Mouse (Mus musculus): ENCODE data around the gene Rbm18. TPM values are rescaled to one million over a fixed set of nuclear protein-coding genes. Genes with fewer than 3 reads are reported as not detected.

Rbm18 gene
- polyA plus RNA-seq, 1 experiment from 2014 or later: 66.1 TPM

DNA sequence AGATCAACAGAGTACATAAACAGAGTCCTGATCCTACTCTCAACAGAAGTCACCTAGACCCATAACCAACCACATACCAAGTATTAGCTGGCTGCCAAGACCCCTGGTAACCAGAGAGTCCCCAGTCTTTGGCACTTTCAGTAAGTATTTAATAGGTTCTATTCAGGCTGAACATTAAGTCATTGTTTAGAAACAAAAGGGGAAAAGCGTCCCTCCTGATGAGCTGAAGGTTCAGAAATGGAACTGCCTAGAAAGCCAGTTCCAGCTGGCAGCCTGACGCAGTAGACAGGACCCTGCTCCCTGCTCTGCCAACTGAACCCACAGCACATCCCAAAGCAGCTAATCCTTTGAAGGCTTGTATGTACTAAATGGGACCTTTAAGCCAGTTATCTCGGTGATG is 47.4 kb downstream of the Rbm18 start:
- Histone ChIP-seq H3K27me3 (ENCODE audit: control insufficient read depth, insufficient read depth, low read length) (peaks cover 67% of the 10 kb centered on the region), H3K4me1 (ENCODE audit: control insufficient read depth, insufficient read depth, low read length) (peaks cover 14% of the 10 kb centered on the region), H3K4me3 (ENCODE audit: low read length) (no peak overlapping the region), H3K4me2 (ENCODE audit: low read depth, low read length) (no peak overlapping the region), H3K36me3 (ENCODE audit: control insufficient read depth, insufficient read depth) (no peaks in the 10 kb centered on the region), H3K9me3 (replicated peaks; ENCODE audit: control insufficient read depth, low read length) (no peaks in the 10 kb centered on the region), H3K27ac (ENCODE audit: low read length) (no peak overlapping the region), H3K9ac (ENCODE audit: low read length) (no peak overlapping the region)
- 56% methylated on average over 3 of the region's 3 CpGs for WGBS
- ATAC-seq (replicated peaks; ENCODE audit: extremely low read depth, insufficient read depth, low FRiP score): no peak

DNA sequence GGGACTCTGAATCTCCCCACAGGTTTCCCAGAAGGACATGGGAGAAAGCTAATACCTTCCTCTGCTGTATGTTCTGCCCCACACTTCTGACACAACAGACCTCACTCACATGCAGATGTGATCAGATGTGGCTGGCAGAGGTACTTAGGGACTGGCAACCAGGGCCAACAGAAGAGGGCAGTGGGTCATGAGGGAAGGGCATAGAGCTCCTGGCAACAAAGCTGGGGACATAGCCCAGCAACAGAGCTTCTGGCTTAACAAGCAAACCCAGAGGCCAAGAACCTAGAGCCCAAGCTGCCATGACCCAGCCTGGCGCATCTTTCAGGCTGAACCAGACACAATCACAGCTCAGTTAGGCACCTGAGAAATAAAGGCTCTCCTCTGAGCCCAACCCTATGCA is 51.5 kb downstream of the Rbm18 start:
- no peak overlapping the region for H3K4me3 ChIP-seq (ENCODE audit: low read length)
- H3K9me3 ChIP-seq (replicated peaks; ENCODE audit: control insufficient read depth, low read length): no peaks in the 10 kb centered on the region
- H3K4me1 ChIP-seq (ENCODE audit: control insufficient read depth, insufficient read depth, low read length): no peaks in the 10 kb centered on the region
- no peak for ATAC-seq (replicated peaks; ENCODE audit: extremely low read depth, insufficient read depth, low FRiP score)
- 80% methylated on average over 1 of the region's 1 CpGs for WGBS
- H3K27ac ChIP-seq (ENCODE audit: low read length): no peak overlapping the region
- no peak overlapping the region for H3K9ac ChIP-seq (ENCODE audit: low read length)
- H3K4me2 ChIP-seq (ENCODE audit: low read depth, low read length): no peak overlapping the region
- H3K36me3 ChIP-seq (ENCODE audit: control insufficient read depth, insufficient read depth): no peaks in the 10 kb centered on the region
- peaks cover 34% of the 10 kb centered on the region for H3K27me3 ChIP-seq (ENCODE audit: control insufficient read depth, insufficient read depth, low read length)

DNA sequence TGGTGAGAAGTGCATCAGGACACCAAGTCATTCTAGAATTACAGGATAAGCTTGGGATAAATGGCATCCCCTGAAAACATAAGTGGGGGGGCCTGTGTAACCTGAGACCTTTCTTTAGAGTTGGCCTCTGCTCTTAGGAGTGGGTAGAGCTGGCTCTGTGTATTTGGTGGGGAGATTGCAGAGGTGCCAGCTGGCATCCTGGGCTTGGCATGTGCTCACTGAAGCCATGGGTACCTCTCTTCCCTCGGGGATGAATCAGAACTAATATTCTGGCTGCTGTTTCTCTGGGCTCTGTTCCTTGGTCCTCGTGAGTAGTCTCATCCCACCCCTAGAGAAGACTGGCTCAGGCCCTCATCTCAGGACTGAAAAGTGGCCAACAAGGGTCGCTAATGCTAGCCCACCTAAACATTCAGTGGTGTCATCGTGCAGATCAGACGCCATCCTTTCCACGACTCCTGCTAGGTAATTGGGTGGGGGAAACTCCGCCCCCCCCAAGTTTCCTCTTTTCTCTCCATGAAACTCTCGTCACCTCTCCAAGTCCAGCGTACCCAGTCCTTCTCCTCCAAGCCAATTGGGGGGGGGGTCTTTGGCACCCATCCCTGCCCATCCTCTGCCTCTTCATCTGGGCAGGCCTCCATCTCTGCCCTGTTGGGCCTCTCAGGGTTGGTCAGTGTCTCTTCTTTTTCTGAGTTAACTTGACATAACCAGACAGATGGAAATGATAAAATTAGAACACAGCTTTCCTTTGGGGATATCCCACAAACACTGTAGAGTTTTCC is 53.6 kb downstream of the Rbm18 start:
- H3K9ac ChIP-seq (ENCODE audit: low read length): no peak overlapping the region
- no peak overlapping the region for H3K4me2 ChIP-seq (ENCODE audit: low read depth, low read length)
- H3K27me3 ChIP-seq (ENCODE audit: control insufficient read depth, insufficient read depth, low read length): peaks cover 25% of the 10 kb centered on the region
- H3K27ac ChIP-seq (ENCODE audit: low read length): no peak overlapping the region
- ATAC-seq (replicated peaks; ENCODE audit: extremely low read depth, insufficient read depth, low FRiP score): no peak
- H3K4me1 ChIP-seq (ENCODE audit: control insufficient read depth, insufficient read depth, low read length): no peaks in the 10 kb centered on the region
- no peak overlapping the region for H3K4me3 ChIP-seq (ENCODE audit: low read length)
- WGBS: 82% methylated on average over 9 of the region's 9 CpGs
- no peaks in the 10 kb centered on the region for H3K9me3 ChIP-seq (replicated peaks; ENCODE audit: control insufficient read depth, low read length)
- no peaks in the 10 kb centered on the region for H3K36me3 ChIP-seq (ENCODE audit: control insufficient read depth, insufficient read depth)

DNA sequence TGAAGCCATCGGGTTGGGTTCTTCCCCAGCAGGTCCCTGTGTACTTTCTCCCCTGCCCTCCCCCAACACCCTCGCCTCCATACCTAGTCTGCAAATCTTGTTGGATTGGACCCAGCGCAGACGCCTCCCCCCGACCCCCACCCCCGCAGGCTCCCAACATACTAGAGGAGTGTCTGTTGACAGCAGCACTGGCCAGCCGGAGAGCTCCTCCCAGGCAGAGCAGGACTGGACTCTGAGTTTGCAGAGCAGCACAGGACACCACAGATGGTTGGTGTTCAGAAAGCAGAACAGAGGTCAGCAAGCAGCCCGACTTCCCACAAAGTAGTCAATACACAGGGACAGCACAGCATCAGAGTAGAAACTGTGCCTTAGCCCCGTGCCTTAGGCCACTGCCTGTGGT is 55.1 kb downstream of the Rbm18 start:
- WGBS: 19% methylated on average over 9 of the region's 9 CpGs

DNA sequence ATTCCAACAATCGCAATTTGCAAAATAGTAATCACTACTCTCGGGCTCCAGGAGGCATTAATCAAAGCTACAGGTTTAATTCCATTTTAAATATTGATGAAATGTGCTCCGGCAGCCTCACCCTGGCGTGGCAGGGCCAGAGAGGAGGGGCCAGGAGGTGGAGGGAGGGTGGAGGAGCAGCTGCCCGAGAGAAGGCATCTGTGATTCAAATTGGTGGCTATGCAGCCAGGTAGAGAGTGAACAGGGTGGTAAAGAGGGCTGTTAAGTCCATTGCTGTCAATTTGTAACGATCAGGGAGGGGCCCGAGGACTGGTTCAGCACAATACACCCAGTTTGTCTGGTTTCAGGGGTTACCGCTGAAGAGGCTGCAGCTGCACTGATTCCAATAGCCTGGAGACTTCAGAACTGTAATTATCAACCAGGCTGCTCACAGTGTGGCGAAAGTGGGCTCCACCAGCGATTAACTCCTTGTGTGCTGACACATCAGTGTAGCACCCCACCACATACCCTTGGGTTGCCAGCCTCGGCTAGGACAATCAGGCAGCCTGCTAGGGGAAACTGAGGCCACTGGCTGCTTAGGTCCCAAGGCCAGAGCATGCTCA is 59.3 kb downstream of the Rbm18 start:
- 31% methylated on average over 11 of the region's 11 CpGs for whole genome bisulfite sequencing
- Histone ChIP-seq H3K9ac (ENCODE audit: low read length) (no peak overlapping the region), H3K4me1 (ENCODE audit: control insufficient read depth, insufficient read depth, low read length) (no peaks in the 10 kb centered on the region), H3K27me3 (ENCODE audit: control insufficient read depth, insufficient read depth, low read length) (peaks cover 12% of the 10 kb centered on the region; the same call in 1 of the 2 replicates), H3K36me3 (ENCODE audit: control insufficient read depth, insufficient read depth) (no peaks in the 10 kb centered on the region), H3K4me2 (ENCODE audit: low read depth, low read length) (no peak overlapping the region), H3K4me3 (ENCODE audit: low read length) (no peak overlapping the region), H3K9me3 (replicated peaks; ENCODE audit: control insufficient read depth, low read length) (no peaks in the 10 kb centered on the region), H3K27ac (ENCODE audit: low read length) (no peak overlapping the region)
- ATAC-seq (replicated peaks; ENCODE audit: extremely low read depth, insufficient read depth, low FRiP score): no peak

More for the DNA sequence above, 55.1 kb downstream of the Rbm18 start:
- peaks cover 18% of the 10 kb centered on the region for H3K27me3 ChIP-seq (ENCODE audit: control insufficient read depth, insufficient read depth, low read length)
- H3K9ac ChIP-seq (ENCODE audit: low read length): no peak overlapping the region
- no peak overlapping the region for H3K27ac ChIP-seq (ENCODE audit: low read length)
- no peak overlapping the region for H3K4me2 ChIP-seq (ENCODE audit: low read depth, low read length)
- no peaks in the 10 kb centered on the region for H3K4me1 ChIP-seq (ENCODE audit: control insufficient read depth, insufficient read depth, low read length)
- H3K9me3 ChIP-seq (replicated peaks; ENCODE audit: control insufficient read depth, low read length): no peaks in the 10 kb centered on the region
- no peak overlapping the region for H3K4me3 ChIP-seq (ENCODE audit: low read length)
- no peak for ATAC-seq (replicated peaks; ENCODE audit: extremely low read depth, insufficient read depth, low FRiP score)
- H3K36me3 ChIP-seq (ENCODE audit: control insufficient read depth, insufficient read depth): no peaks in the 10 kb centered on the region

DNA sequence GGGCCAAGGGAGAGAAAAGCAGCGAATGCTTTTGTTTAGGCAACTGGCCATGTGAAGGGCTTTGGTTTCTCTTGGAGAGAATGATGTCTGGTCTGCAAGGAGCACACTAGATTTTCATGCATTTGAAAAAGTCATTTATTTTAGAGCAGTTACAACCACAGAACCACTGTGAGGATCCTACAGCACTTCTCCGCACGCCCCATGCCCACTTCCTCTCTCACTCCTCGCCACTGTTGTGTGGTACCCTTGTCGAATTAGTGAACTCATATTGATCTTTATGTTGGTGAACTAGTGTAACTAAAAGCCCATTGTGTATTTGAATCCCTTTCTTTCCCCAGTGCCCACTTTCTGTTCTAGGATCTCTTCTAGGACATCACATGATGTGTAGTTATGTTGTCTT is 61.4 kb downstream of the Rbm18 start:
- H3K9ac ChIP-seq (ENCODE audit: low read length): no peak overlapping the region
- no peaks in the 10 kb centered on the region for H3K4me1 ChIP-seq (ENCODE audit: control insufficient read depth, insufficient read depth, low read length)
- no peak for ATAC-seq (replicated peaks; ENCODE audit: extremely low read depth, insufficient read depth, low FRiP score)
- H3K4me3 ChIP-seq (ENCODE audit: low read length): no peak overlapping the region
- H3K9me3 ChIP-seq (replicated peaks; ENCODE audit: control insufficient read depth, low read length): no peaks in the 10 kb centered on the region
- H3K4me2 ChIP-seq (ENCODE audit: low read depth, low read length): no peak overlapping the region
- 76% methylated on average over 5 of the region's 5 CpGs for WGBS
- H3K36me3 ChIP-seq (ENCODE audit: control insufficient read depth, insufficient read depth): no peaks in the 10 kb centered on the region
- no peak overlapping the region for H3K27ac ChIP-seq (ENCODE audit: low read length)
- H3K27me3 ChIP-seq (ENCODE audit: control insufficient read depth, insufficient read depth, low read length): peaks cover 9% of the 10 kb centered on the region; the same call in 1 of the 2 replicates

DNA sequence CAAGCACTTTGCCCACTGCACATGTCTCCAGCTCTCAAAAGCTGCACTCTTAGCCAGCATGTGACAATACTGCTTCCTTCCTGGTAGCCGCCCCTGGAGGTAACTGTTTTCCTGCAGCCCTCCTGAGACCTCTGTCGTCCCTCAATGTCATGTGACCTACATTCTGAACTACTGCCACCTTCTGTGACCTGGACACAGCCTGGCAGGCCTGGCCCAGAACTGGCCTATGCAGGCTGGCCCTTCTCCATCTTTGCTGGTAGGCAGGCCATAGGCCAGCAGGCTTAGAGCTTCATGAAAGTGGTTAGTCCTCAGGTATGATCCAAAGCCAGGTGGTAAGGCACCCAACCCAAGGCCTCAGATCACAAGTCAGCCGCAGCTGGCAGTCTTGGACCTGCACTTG is 62.8 kb downstream of the Rbm18 start:
- Histone ChIP-seq H3K36me3 (ENCODE audit: control insufficient read depth, insufficient read depth) (no peaks in the 10 kb centered on the region), H3K27me3 (ENCODE audit: control insufficient read depth, insufficient read depth, low read length) (peaks cover 7% of the 10 kb centered on the region; the same call in 1 of the 2 replicates), H3K9ac (ENCODE audit: low read length) (no peak overlapping the region), H3K4me2 (ENCODE audit: low read depth, low read length) (no peak overlapping the region), H3K4me3 (ENCODE audit: low read length) (no peak overlapping the region), H3K4me1 (ENCODE audit: control insufficient read depth, insufficient read depth, low read length) (no peaks in the 10 kb centered on the region), H3K9me3 (replicated peaks; ENCODE audit: control insufficient read depth, low read length) (no peaks in the 10 kb centered on the region), H3K27ac (ENCODE audit: low read length) (no peak overlapping the region)
- ATAC-seq (replicated peaks; ENCODE audit: extremely low read depth, insufficient read depth, low FRiP score): no peak
- 49% methylated on average over 3 of the region's 3 CpGs for WGBS

DNA sequence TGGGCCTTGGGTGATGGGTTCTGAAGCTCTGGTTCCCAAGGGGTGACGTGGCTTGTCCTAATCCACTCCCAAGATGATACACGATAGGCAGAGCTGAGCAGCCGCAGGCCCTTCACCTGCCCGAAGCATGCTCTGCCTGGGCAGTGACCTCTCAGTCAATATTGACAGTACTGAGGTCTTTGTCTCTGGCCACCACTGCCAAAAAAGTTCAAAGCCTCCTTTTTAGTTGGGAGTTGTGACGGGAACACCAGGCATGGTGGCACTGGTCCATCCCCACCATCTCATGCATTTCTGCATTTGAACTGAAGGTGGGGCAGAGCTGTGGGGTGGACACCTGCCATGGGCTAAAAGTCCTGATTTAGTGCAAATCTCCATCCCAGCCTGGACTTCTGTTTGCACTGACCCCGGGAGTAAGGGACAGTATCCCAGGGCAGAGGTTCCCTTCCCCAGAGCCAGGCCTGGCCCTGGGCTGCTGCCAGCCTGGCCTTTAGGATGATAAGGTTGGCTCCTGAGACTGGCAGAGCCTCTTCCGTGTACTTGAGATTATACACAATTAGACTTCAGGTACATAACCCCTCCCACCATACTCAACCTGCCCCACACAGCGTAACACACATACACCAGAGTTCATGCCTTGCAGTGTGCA is 64.8 kb downstream of the Rbm18 start:
- no peak overlapping the region for H3K4me2 ChIP-seq (ENCODE audit: low read depth, low read length)
- H3K9ac ChIP-seq (ENCODE audit: low read length): no peak overlapping the region
- H3K9me3 ChIP-seq (replicated peaks; ENCODE audit: control insufficient read depth, low read length): no peaks in the 10 kb centered on the region
- no peak overlapping the region for H3K4me3 ChIP-seq (ENCODE audit: low read length)
- H3K27me3 ChIP-seq (ENCODE audit: control insufficient read depth, insufficient read depth, low read length): peaks cover 4% of the 10 kb centered on the region; the same call in 1 of the 2 replicates
- WGBS: 74% methylated on average over 8 of the region's 8 CpGs
- no peaks in the 10 kb centered on the region for H3K4me1 ChIP-seq (ENCODE audit: control insufficient read depth, insufficient read depth, low read length)
- H3K27ac ChIP-seq (ENCODE audit: low read length): no peak overlapping the region
- no peak for ATAC-seq (replicated peaks; ENCODE audit: extremely low read depth, insufficient read depth, low FRiP score)
- no peaks in the 10 kb centered on the region for H3K36me3 ChIP-seq (ENCODE audit: control insufficient read depth, insufficient read depth)

DNA sequence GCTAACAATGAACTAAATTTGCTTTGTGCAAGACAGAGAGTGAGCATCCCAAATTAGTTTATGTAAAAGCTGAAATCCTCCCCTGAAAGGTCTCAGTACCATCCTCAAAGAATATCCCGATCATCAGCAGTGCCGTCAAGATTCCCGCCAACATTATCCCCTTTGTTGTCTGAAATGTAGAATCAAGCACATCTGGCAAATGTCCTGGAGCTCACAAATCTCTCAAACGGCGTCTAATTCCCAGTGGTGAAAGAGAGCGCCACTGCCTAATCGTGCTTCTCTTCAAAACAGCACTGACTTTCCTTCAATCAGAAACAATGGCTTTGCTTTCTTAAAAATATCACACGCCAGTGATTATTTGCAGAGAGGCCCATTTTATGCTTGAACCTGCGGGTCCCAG is 69.4 kb downstream of the Rbm18 start:
- Histone ChIP-seq H3K27me3 (ENCODE audit: control insufficient read depth, insufficient read depth, low read length) (peaks cover 3% of the 10 kb centered on the region; the same call in 1 of the 2 replicates), H3K4me2 (ENCODE audit: low read depth, low read length) (no peak overlapping the region), H3K4me1 (ENCODE audit: control insufficient read depth, insufficient read depth, low read length) (no peaks in the 10 kb centered on the region), H3K9me3 (replicated peaks; ENCODE audit: control insufficient read depth, low read length) (no peaks in the 10 kb centered on the region), H3K9ac (ENCODE audit: low read length) (no peak overlapping the region), H3K27ac (ENCODE audit: low read length) (no peak overlapping the region), H3K4me3 (ENCODE audit: low read length) (no peak overlapping the region), H3K36me3 (ENCODE audit: control insufficient read depth, insufficient read depth) (no peaks in the 10 kb centered on the region)
- ATAC-seq (replicated peaks; ENCODE audit: extremely low read depth, insufficient read depth, low FRiP score): no peak
- 59% methylated on average over 9 of the region's 9 CpGs for WGBS

Measured in heart, embryonic 16.5 days (tissue).